Mouse (Mus musculus) E14TG2a.4 (cell line): ENCODE results near the gene Otud7a.

Source experiments
- CTCF ChIP-seq: conservative IDR thresholded peaks from 2 replicates; pipeline ENCODE4 v1.5.1; 2014; ENCODE audit warnings: low read length
- NANOG ChIP-seq: IDR thresholded peaks from 2 replicates; pipeline ENCODE4 v1.6.1; 2014; ENCODE audit warnings: borderline replicate concordance, low read length, mixed read lengths

GRCm38 (mm10) chr7:63738142-63738541, 293.6 kb downstream of the Otud7a start:
- TF ChIP-seq NANOG: no peak
- TF ChIP-seq CTCF: no peak
